8 mouse cellular contexts compared by ENCODE assay signal in the genomic region with DNA sequence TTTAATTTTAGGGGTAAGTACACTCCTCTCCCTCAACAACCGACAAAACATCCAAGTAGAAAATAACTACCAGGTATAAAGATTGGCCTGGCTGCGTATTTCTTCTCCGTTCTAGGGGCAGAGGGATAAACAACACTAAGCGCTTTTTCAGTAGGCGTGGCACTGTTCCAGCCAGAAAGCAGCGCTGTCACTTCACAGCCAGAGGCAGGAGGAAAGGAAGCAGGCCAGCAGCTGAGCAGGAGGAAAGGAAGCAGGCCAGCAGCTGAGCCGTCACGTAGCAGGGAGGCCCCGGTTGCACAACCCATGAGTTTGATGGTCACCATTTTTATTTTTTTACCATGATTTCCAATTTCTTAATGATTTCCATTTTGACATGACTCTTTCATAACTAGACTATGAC. TPM values are rescaled to one million over a fixed set of nuclear protein-coding genes. Genes with fewer than 3 reads are reported as not detected.
DNase-seq lines count a peak whose midpoint lies in the region; ATAC-seq and TF ChIP-seq lines count a peak whose summit lies in the region.

No protein-coding gene starts in this region.

- peak; percentile 93 for DNase-seq in MEL (ENCODE audit: low read depth, low spot score)
- DNase-seq in c-Kit-positive CD71-positive TER-119-negative erythroid progenitor cells, embryonic 14.5 days (ENCODE audit: low read depth) = peak; percentile 73
- peak; percentile 41 to 68 for DNase-seq in frontal cortex, adult 2 months (ENCODE audit: extremely low spot score in 1 of 2, low spot score in 1 of 2)
- DNase-seq in hindbrain, embryonic 11.5 days (ENCODE audit: low spot score) = peak; percentile 14
- peak; percentile 37 to 47 for DNase-seq in layer of hippocampus, postnatal 36 days
- DNase-seq in lung, postnatal 36 days = peak; percentile 87
- peak; percentile 37 for DNase-seq in right cerebral cortex, postnatal 25 days
- DNase-seq in urinary bladder, postnatal 4 days (ENCODE audit: low spot score in 2 of 2) = peak; percentile 58 to 69

- peak in 1 of 2 experiments; percentile 32; a peak in 1 of 4 replicates for TF ChIP-seq POLR2A in MEL (IDR thresholded peaks at IDR 0.05; ENCODE audit: control insufficient read depth in 1 of 2, insufficient read depth in 1 of 2, low read depth in 1 of 2, low read length in 2 of 2, poor library complexity in 1 of 2)

- H3K27me3 ChIP-seq in MEL (ENCODE audit: control insufficient read depth in 1 of 2, insufficient read depth in 2 of 2, low read length in 2 of 2) = no peaks in the 10 kb centered on the region
- no peaks in the 10 kb centered on the region for H3K27me3 ChIP-seq in hindbrain, embryonic 11.5 days (ENCODE audit: control insufficient read depth, insufficient read depth, low read length)

- no peak for ATAC-seq in hindbrain, embryonic 11.5 days (ENCODE audit: low FRiP score)

- peak overlapping the region; percentile 90 for H3K9ac ChIP-seq in MEL (ENCODE audit: control insufficient read depth, low read depth, low read length, poor library complexity, severe bottlenecking)
- no peak overlapping the region; the same call in 1 of the 2 replicates for H3K9ac ChIP-seq in hindbrain, embryonic 11.5 days (ENCODE audit: low read depth, low read length)

- TF ChIP-seq CTCF in MEL (IDR thresholded peaks at IDR 0.05 in 2 of 3, conservative IDR thresholded peaks at IDR 0.05 in 1 of 3; ENCODE audit: control insufficient read depth in 1 of 3, insufficient read depth in 1 of 3, low read depth in 2 of 3, low read length in 3 of 3, poor library complexity in 1 of 3, severe bottlenecking in 1 of 3) = no peak

- H3K79me2 ChIP-seq in MEL (ENCODE audit: control insufficient read depth, insufficient read depth, low read length, poor library complexity) = peaks cover 34% of the 10 kb centered on the region

- H3K27ac ChIP-seq in MEL (ENCODE audit: control insufficient read depth, low read depth, low read length) = peak overlapping the region; percentile 100
- peak overlapping the region; percentile 97; the same call in 1 of the 2 replicates for H3K27ac ChIP-seq in hindbrain, embryonic 11.5 days (ENCODE audit: low read depth, low read length)

- TF ChIP-seq EP300 in MEL (IDR thresholded peaks at IDR 0.05; ENCODE audit: low read depth in 1 of 2, low read length in 2 of 2) = no peak; a peak in 1 of 4 replicates

- TF ChIP-seq RAD21 in MEL (IDR thresholded peaks at IDR 0.05; ENCODE audit: low read depth, low read length) = no peak

- H3K4me3 ChIP-seq in MEL (ENCODE audit: control insufficient read depth in 1 of 2, insufficient read depth in 1 of 2, low read depth in 2 of 2, low read length in 2 of 2) = peak overlapping the region; percentile 41 to 72
- no peak overlapping the region for H3K4me3 ChIP-seq in hindbrain, embryonic 11.5 days (ENCODE audit: low read depth, low read length)

- 76% methylated on average over 9 of the region's 9 CpGs for WGBS in hindbrain, embryonic 11.5 days

- no peak overlapping the region for H3K4me2 ChIP-seq in hindbrain, embryonic 11.5 days (replicated peaks; ENCODE audit: low read depth, low read length)

- peaks cover 17 to 26% of the 10 kb centered on the region in 2 experiments; a peak in 3 of 4 replicates for H3K4me1 ChIP-seq in MEL (ENCODE audit: control insufficient read depth in 1 of 2, insufficient read depth in 2 of 2, low read length in 2 of 2)
- peaks cover 9% of the 10 kb centered on the region for H3K4me1 ChIP-seq in hindbrain, embryonic 11.5 days (replicated peaks; ENCODE audit: control insufficient read depth, insufficient read depth, low read length)

- H3K36me3 ChIP-seq in MEL (ENCODE audit: control insufficient read depth in 1 of 2, insufficient read depth in 2 of 2, low read length in 2 of 2) = peaks cover 10 to 33% of the 10 kb centered on the region in 2 experiments
- no peaks in the 10 kb centered on the region for H3K36me3 ChIP-seq in hindbrain, embryonic 11.5 days (ENCODE audit: control insufficient read depth, insufficient read depth, low read length)

- H3K9me3 ChIP-seq in MEL (replicated peaks; ENCODE audit: insufficient read depth, low read length) = no peaks in the 10 kb centered on the region
- H3K9me3 ChIP-seq in hindbrain, embryonic 11.5 days (ENCODE audit: control insufficient read depth, low read length) = no peaks in the 10 kb centered on the region

TF ChIP-seq in MEL, 35 proteins besides CTCF, POLR2A, EP300 and RAD21:
- TF ChIP-seq MXI1 (IDR thresholded peaks at IDR 0.05; ENCODE audit: low read depth, low read length) (peak; percentile 81), SMC3 (IDR thresholded peaks at IDR 0.05; ENCODE audit: low read depth, low read length) (no peak), ETS1 (IDR thresholded peaks at IDR 0.05; ENCODE audit: low read depth, low read length) (peak; percentile 97), TCF12 (IDR thresholded peaks at IDR 0.05; ENCODE audit: low read depth, low read length) (no peak), GABPA (IDR thresholded peaks at IDR 0.05; ENCODE audit: low read depth, low read length) (no peak), HCFC1 (IDR thresholded peaks at IDR 0.05; ENCODE audit: low read depth, low read length) (peak; percentile 50; the same call in 1 of the 2 replicates), TAL1 (IDR thresholded peaks at IDR 0.05; ENCODE audit: low read length) (0 out of 2 replicates have a peak, but pooled peaks have one; percentile 2), SIN3A (IDR thresholded peaks at IDR 0.05; ENCODE audit: low read length) (peak; percentile 85), USF1 (IDR thresholded peaks at IDR 0.05; ENCODE audit: low read depth, low read length) (0 out of 2 replicates have a peak, but pooled peaks have one; percentile 2), MYC (IDR thresholded peaks at IDR 0.05; ENCODE audit: low read depth, low read length) (0 out of 2 replicates have a peak, but pooled peaks have one; percentile 18), NELFE (IDR thresholded peaks at IDR 0.05; ENCODE audit: low read depth, low read length) (no peak; the same call in 1 of the 2 replicates), POLR2AphosphoS2 (IDR thresholded peaks at IDR 0.05; ENCODE audit: low read length) (no peak), MAX (IDR thresholded peaks at IDR 0.05; ENCODE audit: low read length) (peak; percentile 35)

RNA-seq across cellular contexts. Expression of a gene that starts 1.6 kb away (rescaled TPM):
- total RNA-seq in MEL (2012; rRNA removed) = 27.1 and 31.2 TPM in 2 replicates
- polyA plus RNA-seq in MEL (2012; ENCODE audit: insufficient read depth in 1 of 2, insufficient read length in 2 of 2, low read depth in 1 of 2, low replicate concordance in 2 of 2, missing spikeins in 1 of 2) = 10 to 100 TPM; 63.5 to 76.3 TPM
- 221 and 251 TPM in 2 replicates for polyA plus RNA-seq in frontal cortex, adult 2 months (2012; rRNA removed)
- 139 and 140 TPM in 2 replicates for polyA plus RNA-seq in hindbrain, embryonic 11.5 days (2014; fragmentation: Nextera tagmentation; extraction: Ambion mirVana)
- total RNA-seq in layer of hippocampus, postnatal 36 days (2021) = 100 to 1,000 TPM; 142 to 155 TPM

RNA-seq across cellular contexts. Expression of a gene that starts 10.8 kb away (rescaled TPM):
- not detected in 2 replicates for total RNA-seq in MEL (2012; rRNA removed)
- polyA plus RNA-seq in MEL (2012; ENCODE audit: insufficient read depth in 1 of 2, insufficient read length in 2 of 2, low read depth in 1 of 2, low replicate concordance in 2 of 2, missing spikeins in 1 of 2) = 1 to 10 TPM in 1 of 2 experiments, not detected in 1; 3.6 TPM
- not detected in 2 replicates for polyA plus RNA-seq in frontal cortex, adult 2 months (2012; rRNA removed)
- not detected in 2 replicates for polyA plus RNA-seq in hindbrain, embryonic 11.5 days (2014; fragmentation: Nextera tagmentation; extraction: Ambion mirVana)
- total RNA-seq in layer of hippocampus, postnatal 36 days (2021) = not detected

RNA-seq across cellular contexts. Expression of a gene that starts 24.7 kb away (rescaled TPM):
- total RNA-seq in MEL (2012; rRNA removed) = not detected in 2 replicates
- polyA plus RNA-seq in MEL (2012; ENCODE audit: insufficient read depth in 1 of 2, insufficient read length in 2 of 2, low read depth in 1 of 2, low replicate concordance in 2 of 2, missing spikeins in 1 of 2) = under 1 TPM in 1 of 2 experiments, not detected in 1; 0.06 TPM
- 0.46 and 0.62 TPM in 2 replicates for polyA plus RNA-seq in frontal cortex, adult 2 months (2012; rRNA removed)
- 0.05 and 0.24 TPM in 2 replicates for polyA plus RNA-seq in hindbrain, embryonic 11.5 days (2014; fragmentation: Nextera tagmentation; extraction: Ambion mirVana)
- total RNA-seq in layer of hippocampus, postnatal 36 days (2021) = 1 to 10 TPM in 1 of 2 experiments, under 1 TPM in 1; 0.55 to 1.0 TPM

RNA-seq across cellular contexts. Expression of a gene that starts 39.7 kb away (rescaled TPM):
- not detected in 2 replicates for total RNA-seq in MEL (2012; rRNA removed)
- polyA plus RNA-seq in MEL (2012; ENCODE audit: insufficient read depth in 1 of 2, insufficient read length in 2 of 2, low read depth in 1 of 2, low replicate concordance in 2 of 2, missing spikeins in 1 of 2) = not detected
- 0.04 and 0.08 TPM in 2 replicates for polyA plus RNA-seq in frontal cortex, adult 2 months (2012; rRNA removed)
- not detected in 2 replicates for polyA plus RNA-seq in hindbrain, embryonic 11.5 days (2014; fragmentation: Nextera tagmentation; extraction: Ambion mirVana)
- not detected for total RNA-seq in layer of hippocampus, postnatal 36 days (2021)

RNA-seq across cellular contexts. Expression of a gene that starts 51.7 kb away (rescaled TPM):
- total RNA-seq in MEL (2012; rRNA removed) = 38.1 and 47.7 TPM in 2 replicates
- 100 to 1,000 TPM in 1 of 2 experiments, 10 to 100 TPM in 1; 53.8 to 135 TPM for polyA plus RNA-seq in MEL (2012; ENCODE audit: insufficient read depth in 1 of 2, insufficient read length in 2 of 2, low read depth in 1 of 2, low replicate concordance in 2 of 2, missing spikeins in 1 of 2)
- 39.1 and 46.3 TPM in 2 replicates for polyA plus RNA-seq in frontal cortex, adult 2 months (2012; rRNA removed)
- 49.1 and 50.8 TPM in 2 replicates for polyA plus RNA-seq in hindbrain, embryonic 11.5 days (2014; fragmentation: Nextera tagmentation; extraction: Ambion mirVana)
- total RNA-seq in layer of hippocampus, postnatal 36 days (2021) = 10 to 100 TPM; 60.2 to 61.2 TPM

Comparison
In these comparisons a context has a peak if more than half of its experiments do, and no peak if none do; other contexts are left out.
1. DNase-seq: peak in every context shown above with its lines; median percentile 93 in MEL; 87 in lung, postnatal 36 days; 73 in c-Kit-positive CD71-positive TER-119-negative erythroid progenitor cells, embryonic 14.5 days; 64 in urinary bladder, postnatal 4 days; 54 in frontal cortex, adult 2 months; 42 in layer of hippocampus, postnatal 36 days; 37 in right cerebral cortex, postnatal 25 days; 14 in hindbrain, embryonic 11.5 days.